Mouse (Mus musculus): Measurements from ENCODE around the gene 1110008L16Rik. TPM values are rescaled to one million over a fixed set of nuclear protein-coding genes. Genes with fewer than 3 reads are reported as not detected.
"Not testable (repeated sequence)": the region's sequence is repeated elsewhere in the genome, so short reads cannot be mapped to it uniquely, and the experiment has no call there.

1110008L16Rik gene
- polyA plus RNA-seq, 1 experiment from 2014 or later, result 23.0 TPM

DNA sequence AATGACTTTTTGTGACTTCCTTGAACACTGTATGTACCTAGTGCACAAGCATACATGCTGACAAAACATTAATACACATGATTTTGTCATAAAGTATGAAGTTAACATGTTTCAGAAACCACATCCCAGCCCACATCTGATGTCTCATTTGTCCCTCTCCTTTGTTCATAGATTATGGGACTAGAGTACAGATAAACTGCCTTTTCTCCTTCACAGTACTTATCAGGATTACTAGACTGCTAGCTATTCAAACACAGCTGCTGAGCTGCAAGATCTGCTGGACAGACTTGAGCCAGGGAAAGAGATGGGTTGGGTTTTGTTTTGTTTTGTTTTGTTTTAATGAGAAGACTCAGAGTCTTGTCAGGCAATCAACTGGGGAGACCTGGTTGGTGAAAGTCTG is 92.7 kb downstream of the 1110008L16Rik start:
- H3K27ac ChIP-seq (ENCODE audit: low read depth), result no peak overlapping the region

DNA sequence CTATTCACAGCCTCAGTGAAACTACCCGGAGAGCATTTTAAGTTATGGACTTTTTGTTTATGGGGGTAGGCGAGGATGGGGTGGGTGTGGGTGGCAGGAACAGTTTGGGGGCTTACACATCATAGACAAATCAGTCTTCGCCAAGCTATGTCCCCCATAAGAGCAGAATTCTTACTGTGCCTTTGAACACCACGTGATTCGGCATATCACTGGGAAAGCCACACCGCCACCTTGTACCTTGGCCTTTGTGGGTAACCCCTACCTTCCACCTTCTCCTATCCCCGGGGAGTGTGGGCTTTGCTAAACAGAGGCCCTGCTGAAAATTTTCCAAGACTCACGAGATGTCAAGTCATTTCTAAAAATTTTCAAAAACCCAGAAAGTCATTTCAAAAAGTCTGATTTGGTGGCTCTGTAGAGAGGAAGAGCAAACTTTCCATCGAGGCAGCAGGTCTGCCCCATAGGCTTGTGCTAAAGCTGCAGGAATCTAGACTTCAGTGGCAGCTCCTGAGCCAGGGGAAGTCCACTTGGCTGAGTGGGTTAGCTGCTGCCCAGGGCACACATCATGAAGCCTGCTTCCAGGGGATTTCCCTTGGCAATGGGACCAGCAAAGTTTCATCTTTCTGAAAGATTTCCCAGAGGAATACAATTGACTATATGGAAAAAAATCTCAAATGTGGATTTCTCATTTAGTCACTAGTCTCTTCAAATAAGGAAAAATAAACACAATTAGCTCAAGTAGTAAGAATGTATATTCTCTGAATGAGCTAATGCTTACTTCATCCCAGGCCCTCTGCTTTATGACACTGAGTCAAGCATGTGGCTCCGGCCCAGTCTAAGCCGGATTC is 93.6 kb downstream of the 1110008L16Rik start:
- 86% methylated on average over 11 of the region's 11 CpGs for WGBS
- ATAC-seq (replicated peaks; ENCODE audit: low FRiP score, low TSS enrichment, low read depth), result no peak
- H3K27ac ChIP-seq (ENCODE audit: low read depth), result no peak overlapping the region

More for the DNA sequence above, 92.7 kb downstream of the 1110008L16Rik start:
- no peaks in the 10 kb centered on the region for H3K27me3 ChIP-seq (replicated peaks; ENCODE audit: control insufficient read depth, insufficient read depth, low read length)
- H3K9ac ChIP-seq (ENCODE audit: low read length), result no peak overlapping the region
- ATAC-seq (replicated peaks; ENCODE audit: low FRiP score, low TSS enrichment, low read depth) (no peak), DNase-seq (ENCODE audit: low spot score) (no peak)
- H3K36me3 ChIP-seq (ENCODE audit: control insufficient read depth, insufficient read depth, low read length), result no peaks in the 10 kb centered on the region
- H3K4me2 ChIP-seq (ENCODE audit: low read length), result no peak overlapping the region
- H3K9me3 ChIP-seq (ENCODE audit: control insufficient read depth, low read length), result no peaks in the 10 kb centered on the region
- no peak overlapping the region for H3K4me3 ChIP-seq (ENCODE audit: low read depth, low read length)
- no peaks in the 10 kb centered on the region for H3K4me1 ChIP-seq (replicated peaks; ENCODE audit: control insufficient read depth, insufficient read depth, low read length)

DNA sequence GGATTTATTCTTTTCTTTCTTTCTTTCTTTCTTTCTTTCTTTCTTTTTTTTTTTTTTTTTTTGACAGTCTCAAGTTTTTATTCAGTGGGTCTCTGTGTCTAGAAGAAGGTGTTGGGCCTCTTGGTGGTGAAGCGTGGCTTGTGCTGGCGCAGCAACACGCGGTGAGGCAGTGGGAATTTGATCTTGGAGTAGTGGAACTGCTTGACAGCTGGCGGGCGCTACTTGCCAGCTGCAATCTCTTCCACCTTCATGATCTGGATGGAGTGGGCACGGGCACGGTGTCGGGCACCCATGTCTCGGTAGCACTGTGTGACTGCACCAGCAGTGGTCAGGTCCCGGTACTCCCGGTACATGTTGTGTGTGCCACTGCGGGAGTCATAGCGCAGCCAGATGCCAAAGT is 96.2 kb downstream of the 1110008L16Rik start:
- DNase-seq (ENCODE audit: low spot score); H3K4me3 ChIP-seq (ENCODE audit: low read depth, low read length); H3K27ac ChIP-seq (ENCODE audit: low read depth); H3K9me3 ChIP-seq (ENCODE audit: control insufficient read depth, low read length); H3K27me3 ChIP-seq (replicated peaks; ENCODE audit: control insufficient read depth, insufficient read depth, low read length); H3K4me2 ChIP-seq (ENCODE audit: low read length); H3K36me3 ChIP-seq (ENCODE audit: control insufficient read depth, insufficient read depth, low read length); H3K9ac ChIP-seq (ENCODE audit: low read length); ATAC-seq (replicated peaks; ENCODE audit: low FRiP score, low TSS enrichment, low read depth): not testable (repeated sequence)
- H3K4me1 ChIP-seq (replicated peaks; ENCODE audit: control insufficient read depth, insufficient read depth, low read length), result peaks cover 15% of the 10 kb centered on the region
- WGBS, result 90% methylated on average over 14 of the region's 14 CpGs

More for the DNA sequence above, 93.6 kb downstream of the 1110008L16Rik start:
- Histone ChIP-seq H3K4me1 (replicated peaks; ENCODE audit: control insufficient read depth, insufficient read depth, low read length) (0 out of 2 replicates have a peak, but pooled peaks cover 5% of the 10 kb centered on the region), H3K9ac (ENCODE audit: low read length) (no peak overlapping the region), H3K4me2 (ENCODE audit: low read length) (no peak overlapping the region), H3K9me3 (ENCODE audit: control insufficient read depth, low read length) (no peaks in the 10 kb centered on the region), H3K36me3 (ENCODE audit: control insufficient read depth, insufficient read depth, low read length) (no peaks in the 10 kb centered on the region), H3K4me3 (ENCODE audit: low read depth, low read length) (no peak overlapping the region), H3K27me3 (replicated peaks; ENCODE audit: control insufficient read depth, insufficient read depth, low read length) (no peaks in the 10 kb centered on the region)
- no peak for DNase-seq (ENCODE audit: low spot score)

DNA sequence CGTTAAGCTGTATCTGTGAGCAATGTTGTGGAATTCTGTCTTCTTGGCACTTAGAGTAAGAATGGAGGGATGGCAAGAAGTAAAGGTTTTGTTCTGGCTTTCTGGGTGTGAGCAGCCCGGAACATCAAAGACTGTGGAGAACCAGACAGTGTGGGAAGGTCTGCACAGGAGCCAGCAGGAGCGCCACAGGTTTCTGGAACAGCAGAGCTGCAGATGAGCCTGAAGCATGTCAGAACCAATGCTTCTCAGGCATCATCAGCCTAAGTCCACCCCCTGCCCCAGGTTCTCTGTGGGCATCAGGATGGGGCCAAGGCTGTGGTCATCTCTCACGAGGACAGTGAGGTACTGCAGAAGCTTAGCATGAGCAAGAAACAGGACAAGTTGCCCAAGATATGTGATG is 97.2 kb downstream of the 1110008L16Rik start:
- ATAC-seq (replicated peaks; ENCODE audit: low FRiP score, low TSS enrichment, low read depth) (no peak), DNase-seq (ENCODE audit: low spot score) (no peak)
- Histone ChIP-seq H3K27ac (ENCODE audit: low read depth) (no peak overlapping the region), H3K9me3 (ENCODE audit: control insufficient read depth, low read length) (no peaks in the 10 kb centered on the region), H3K4me1 (replicated peaks; ENCODE audit: control insufficient read depth, insufficient read depth, low read length) (peaks cover 15% of the 10 kb centered on the region), H3K4me2 (ENCODE audit: low read length) (no peak overlapping the region), H3K27me3 (replicated peaks; ENCODE audit: control insufficient read depth, insufficient read depth, low read length) (no peaks in the 10 kb centered on the region), H3K9ac (ENCODE audit: low read length) (no peak overlapping the region), H3K4me3 (ENCODE audit: low read depth, low read length) (no peak overlapping the region), H3K36me3 (ENCODE audit: control insufficient read depth, insufficient read depth, low read length) (no peaks in the 10 kb centered on the region)
- 88% methylated on average over 4 of the region's 4 CpGs for WGBS

DNA sequence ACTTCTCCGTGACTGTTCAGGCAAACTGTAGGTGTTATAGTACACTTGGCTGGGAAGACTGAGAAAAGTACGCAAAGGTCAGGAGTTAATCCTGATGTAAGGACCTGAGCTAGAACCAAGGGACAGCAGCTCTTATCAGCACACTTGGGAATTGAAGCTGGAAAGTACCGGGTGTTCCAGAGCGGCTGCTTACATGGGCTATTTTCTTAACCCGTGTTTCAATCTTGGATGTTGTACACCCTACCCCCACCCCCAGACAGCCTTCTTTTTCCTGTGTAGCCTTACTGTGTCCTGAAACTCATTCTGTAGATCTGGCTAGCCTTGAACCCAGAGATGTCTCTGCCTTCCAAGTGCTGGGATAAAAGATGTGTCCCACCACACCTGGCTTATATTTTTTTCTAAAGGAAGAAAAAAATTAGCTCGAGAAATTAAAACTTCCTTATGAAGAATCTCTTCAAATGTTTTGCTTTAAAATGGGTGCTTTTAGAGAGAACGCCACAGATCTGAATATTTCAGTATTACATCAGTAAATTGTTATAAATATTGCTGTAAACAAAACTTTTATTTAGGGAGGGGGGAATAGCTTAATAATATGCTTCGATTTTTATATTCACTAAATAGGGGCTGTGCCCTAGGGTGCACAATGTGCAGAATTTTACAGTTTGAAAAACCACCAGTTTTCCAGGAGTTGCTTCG is 98.3 kb downstream of the 1110008L16Rik start:
- Histone ChIP-seq H3K4me2 (ENCODE audit: low read length) (peak overlapping the region; percentile 95), H3K27ac (ENCODE audit: low read depth) (peak overlapping the region; percentile 75), H3K9me3 (ENCODE audit: control insufficient read depth, low read length) (no peaks in the 10 kb centered on the region), H3K9ac (ENCODE audit: low read length) (peak overlapping the region; percentile 86), H3K4me3 (ENCODE audit: low read depth, low read length) (peak overlapping the region; percentile 85), H3K4me1 (replicated peaks; ENCODE audit: control insufficient read depth, insufficient read depth, low read length) (peaks cover 15% of the 10 kb centered on the region), H3K27me3 (replicated peaks; ENCODE audit: control insufficient read depth, insufficient read depth, low read length) (no peaks in the 10 kb centered on the region), H3K36me3 (ENCODE audit: control insufficient read depth, insufficient read depth, low read length) (no peaks in the 10 kb centered on the region; the same call in 1 of the 2 replicates)
- WGBS, result 52% methylated on average over 9 of the region's 9 CpGs
- DNase-seq (ENCODE audit: low spot score) (no peak), ATAC-seq (replicated peaks; ENCODE audit: low FRiP score, low TSS enrichment, low read depth) (no peak)

DNA sequence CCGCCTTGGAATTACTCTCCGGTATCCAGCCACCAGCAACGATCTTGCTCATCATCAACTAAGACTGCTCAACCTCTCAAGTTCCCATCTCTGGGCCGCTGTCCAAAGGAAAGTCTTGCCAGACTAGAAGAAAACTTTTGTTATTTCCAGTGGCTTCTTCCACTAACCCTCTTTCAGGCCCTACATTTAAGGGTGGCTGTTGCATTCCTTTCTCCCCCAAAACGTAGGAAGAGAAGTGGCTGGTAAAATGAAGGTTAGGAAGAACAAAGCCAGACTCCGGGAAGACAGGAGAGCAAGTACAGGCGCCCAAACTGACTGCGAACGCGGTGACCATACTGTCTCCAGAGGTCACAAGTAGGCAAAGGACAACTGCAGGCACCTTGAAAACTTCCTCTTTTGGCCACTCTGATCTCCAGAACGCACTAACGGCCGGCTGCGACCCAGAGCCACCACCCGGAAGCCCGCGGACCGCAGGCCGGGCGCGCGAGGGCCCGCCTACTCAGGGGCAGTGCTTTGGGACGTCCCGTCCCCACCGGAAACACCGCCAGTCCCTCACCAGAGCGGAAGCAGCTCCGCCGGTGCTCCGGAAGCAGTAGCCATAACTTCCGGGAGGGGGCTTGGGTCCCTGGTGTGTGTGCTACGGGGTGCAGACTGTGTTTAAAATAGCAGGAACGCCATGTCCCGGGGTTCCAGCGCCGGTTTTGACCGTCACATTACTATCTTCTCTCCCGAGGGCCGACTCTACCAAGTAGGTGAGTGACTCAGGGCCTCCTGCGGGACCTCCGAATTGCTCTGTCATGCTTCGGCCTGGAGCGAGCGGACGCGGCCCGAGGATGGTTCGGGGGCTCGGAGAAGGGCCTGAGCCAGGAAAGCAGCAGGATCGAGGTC is 99.1 kb downstream of the 1110008L16Rik start:
- peak; percentile 99 for ATAC-seq (replicated peaks; ENCODE audit: low FRiP score, low TSS enrichment, low read depth)
- 1% methylated on average over 51 of the region's 51 CpGs for WGBS

DNA sequence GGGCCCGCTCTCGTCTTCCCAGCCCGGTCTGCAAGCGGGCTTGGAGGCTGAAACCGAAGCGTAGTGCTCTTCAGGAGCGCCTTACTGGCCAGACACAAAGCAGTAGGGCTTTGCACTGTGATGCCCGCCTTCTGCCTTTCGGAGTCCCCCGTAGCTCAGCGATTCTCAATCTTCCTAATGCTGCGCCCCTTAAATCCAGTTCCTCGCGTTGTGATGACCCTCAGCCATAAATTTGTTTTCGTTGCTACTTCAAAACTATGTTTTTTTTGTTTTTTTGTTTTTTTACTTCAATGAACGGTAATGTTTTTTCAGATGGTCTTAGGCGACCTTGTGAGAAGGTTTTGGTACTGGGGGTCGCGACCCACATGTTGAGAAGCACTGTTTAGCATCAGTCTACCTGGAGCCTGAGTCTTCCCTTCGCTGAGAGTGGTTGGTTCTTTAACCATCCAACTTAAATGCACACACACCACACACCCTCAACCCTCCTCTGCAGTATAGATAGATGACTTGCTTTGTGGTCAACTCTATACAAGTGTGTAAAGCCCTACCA is 99.8 kb downstream of the 1110008L16Rik start:
- under 1% methylated on average over 20 of the region's 20 CpGs for WGBS
- no peak for DNase-seq (ENCODE audit: low spot score)
- Histone ChIP-seq H3K9ac (ENCODE audit: low read length) (peak overlapping the region; percentile 86), H3K36me3 (ENCODE audit: control insufficient read depth, insufficient read depth, low read length) (no peaks in the 10 kb centered on the region; the same call in 1 of the 2 replicates), H3K27ac (ENCODE audit: low read depth) (peak overlapping the region; percentile 75), H3K4me2 (ENCODE audit: low read length) (peak overlapping the region; percentile 95), H3K4me1 (replicated peaks; ENCODE audit: control insufficient read depth, insufficient read depth, low read length) (peaks cover 15% of the 10 kb centered on the region), H3K27me3 (replicated peaks; ENCODE audit: control insufficient read depth, insufficient read depth, low read length) (no peaks in the 10 kb centered on the region), H3K9me3 (ENCODE audit: control insufficient read depth, low read length) (no peaks in the 10 kb centered on the region), H3K4me3 (ENCODE audit: low read depth, low read length) (peak overlapping the region; percentile 85)
- peak; percentile 15; the same call in 1 of the 2 replicates for ATAC-seq (replicated peaks; ENCODE audit: low FRiP score, low TSS enrichment, low read depth)

More for the DNA sequence above, 99.1 kb downstream of the 1110008L16Rik start:
- Histone ChIP-seq H3K9ac (ENCODE audit: low read length) (peak overlapping the region; percentile 86), H3K4me1 (replicated peaks; ENCODE audit: control insufficient read depth, insufficient read depth, low read length) (peaks cover 15% of the 10 kb centered on the region), H3K4me3 (ENCODE audit: low read depth, low read length) (peak overlapping the region; percentile 85), H3K4me2 (ENCODE audit: low read length) (peak overlapping the region; percentile 95), H3K27me3 (replicated peaks; ENCODE audit: control insufficient read depth, insufficient read depth, low read length) (no peaks in the 10 kb centered on the region), H3K27ac (ENCODE audit: low read depth) (peak overlapping the region; percentile 75), H3K36me3 (ENCODE audit: control insufficient read depth, insufficient read depth, low read length) (no peaks in the 10 kb centered on the region; the same call in 1 of the 2 replicates), H3K9me3 (ENCODE audit: control insufficient read depth, low read length) (no peaks in the 10 kb centered on the region)
- DNase-seq (ENCODE audit: low spot score), result peak; percentile 94

DNA sequence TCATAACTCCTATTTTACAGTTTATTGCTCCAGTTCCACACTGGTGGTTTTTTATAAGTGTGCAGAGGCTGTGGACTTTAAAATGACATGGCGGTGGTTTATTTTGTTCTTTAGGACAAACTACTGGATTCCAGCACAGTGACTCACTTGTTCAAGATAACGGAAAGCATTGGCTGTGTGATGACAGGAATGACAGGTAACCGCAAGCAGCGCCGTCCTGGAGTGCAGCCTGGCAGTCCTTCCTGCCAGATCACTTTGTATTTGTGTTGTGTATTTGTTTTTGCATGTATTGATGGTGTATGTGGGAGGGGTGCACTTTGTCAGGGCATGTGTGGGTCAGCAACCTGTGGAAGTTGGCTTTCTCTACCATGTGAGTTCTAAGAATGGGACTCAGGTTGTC is 108.5 kb downstream of the 1110008L16Rik start:
- H3K36me3 ChIP-seq (ENCODE audit: control insufficient read depth, insufficient read depth, low read length), result peaks cover 51% of the 10 kb centered on the region
- no peaks in the 10 kb centered on the region for H3K4me1 ChIP-seq (replicated peaks; ENCODE audit: control insufficient read depth, insufficient read depth, low read length)
- no peaks in the 10 kb centered on the region for H3K27me3 ChIP-seq (replicated peaks; ENCODE audit: control insufficient read depth, insufficient read depth, low read length)
- WGBS, result 92% methylated on average over 5 of the region's 5 CpGs
- H3K9me3 ChIP-seq (ENCODE audit: control insufficient read depth, low read length), result no peaks in the 10 kb centered on the region
- H3K4me2 ChIP-seq (ENCODE audit: low read length), result no peak overlapping the region
- no peak for ATAC-seq (replicated peaks; ENCODE audit: low FRiP score, low TSS enrichment, low read depth)
- no peak overlapping the region for H3K4me3 ChIP-seq (ENCODE audit: low read depth, low read length)
- DNase-seq (ENCODE audit: low spot score), result no peak
- no peak overlapping the region for H3K9ac ChIP-seq (ENCODE audit: low read length)
- no peak overlapping the region for H3K27ac ChIP-seq (ENCODE audit: low read depth)

Data from intestine, embryonic 14.5 days (tissue).